Mouse (Mus musculus): ENCODE data around the gene Rabepk. TPM values are rescaled to one million over a fixed set of nuclear protein-coding genes. Genes with fewer than 3 reads are reported as not detected.
"Not testable (repeated sequence)": the region's sequence is repeated elsewhere in the genome, so short reads cannot be mapped to it uniquely, and the experiment has no call there.

Rabepk gene
- polyA plus RNA-seq, 1 experiment from 2014 or later = 36.0 TPM

GRCm38 (mm10) chr2:34762174-34762573 is 37.5 kb downstream of the Rabepk start:
- Histone ChIP-seq H3K36me3 (ENCODE audit: control insufficient read depth, insufficient read depth, low read length) (no peaks in the 10 kb centered on the region), H3K4me2 (replicated peaks; ENCODE audit: low read depth, low read length) (no peak overlapping the region), H3K4me3 (ENCODE audit: low read depth, low read length) (no peak overlapping the region), H3K9ac (ENCODE audit: low read depth, low read length) (no peak overlapping the region), H3K9me3 (ENCODE audit: control insufficient read depth, low read length) (no peaks in the 10 kb centered on the region), H3K4me1 (replicated peaks; ENCODE audit: control insufficient read depth, insufficient read depth, low read length) (no peaks in the 10 kb centered on the region), H3K27me3 (ENCODE audit: control insufficient read depth, insufficient read depth, low read length) (no peaks in the 10 kb centered on the region), H3K27ac (ENCODE audit: low read depth, low read length) (no peak overlapping the region)
- WGBS = 89% methylated on average over 2 of the region's 2 CpGs
- no peak for ATAC-seq (ENCODE audit: low FRiP score)
- DNase-seq (ENCODE audit: low spot score) = no peak

GRCm38 (mm10) chr2:34761272-34761671 is 38.4 kb downstream of the Rabepk start:
- H3K9ac ChIP-seq (ENCODE audit: low read depth, low read length); DNase-seq (ENCODE audit: low spot score); H3K27ac ChIP-seq (ENCODE audit: low read depth, low read length); H3K36me3 ChIP-seq (ENCODE audit: control insufficient read depth, insufficient read depth, low read length); H3K4me2 ChIP-seq (replicated peaks; ENCODE audit: low read depth, low read length); H3K4me3 ChIP-seq (ENCODE audit: low read depth, low read length); H3K27me3 ChIP-seq (ENCODE audit: control insufficient read depth, insufficient read depth, low read length); H3K4me1 ChIP-seq (replicated peaks; ENCODE audit: control insufficient read depth, insufficient read depth, low read length); H3K9me3 ChIP-seq (ENCODE audit: control insufficient read depth, low read length); ATAC-seq (ENCODE audit: low FRiP score): not testable (repeated sequence)
- 91% methylated on average over 5 of the region's 5 CpGs for WGBS

GRCm38 (mm10) chr2:34757341-34757740 is 42.4 kb downstream of the Rabepk start:
- Histone ChIP-seq H3K9ac (ENCODE audit: low read depth, low read length) (no peak overlapping the region), H3K36me3 (ENCODE audit: control insufficient read depth, insufficient read depth, low read length) (no peaks in the 10 kb centered on the region), H3K4me1 (replicated peaks; ENCODE audit: control insufficient read depth, insufficient read depth, low read length) (no peaks in the 10 kb centered on the region), H3K9me3 (ENCODE audit: control insufficient read depth, low read length) (no peaks in the 10 kb centered on the region), H3K27me3 (ENCODE audit: control insufficient read depth, insufficient read depth, low read length) (no peaks in the 10 kb centered on the region), H3K27ac (ENCODE audit: low read depth, low read length) (no peak overlapping the region), H3K4me2 (replicated peaks; ENCODE audit: low read depth, low read length) (no peak overlapping the region), H3K4me3 (ENCODE audit: low read depth, low read length) (no peak overlapping the region)
- 75% methylated on average over 1 of the region's 1 CpGs for WGBS
- ATAC-seq (ENCODE audit: low FRiP score) (no peak), DNase-seq (ENCODE audit: low spot score) (no peak)

DNA sequence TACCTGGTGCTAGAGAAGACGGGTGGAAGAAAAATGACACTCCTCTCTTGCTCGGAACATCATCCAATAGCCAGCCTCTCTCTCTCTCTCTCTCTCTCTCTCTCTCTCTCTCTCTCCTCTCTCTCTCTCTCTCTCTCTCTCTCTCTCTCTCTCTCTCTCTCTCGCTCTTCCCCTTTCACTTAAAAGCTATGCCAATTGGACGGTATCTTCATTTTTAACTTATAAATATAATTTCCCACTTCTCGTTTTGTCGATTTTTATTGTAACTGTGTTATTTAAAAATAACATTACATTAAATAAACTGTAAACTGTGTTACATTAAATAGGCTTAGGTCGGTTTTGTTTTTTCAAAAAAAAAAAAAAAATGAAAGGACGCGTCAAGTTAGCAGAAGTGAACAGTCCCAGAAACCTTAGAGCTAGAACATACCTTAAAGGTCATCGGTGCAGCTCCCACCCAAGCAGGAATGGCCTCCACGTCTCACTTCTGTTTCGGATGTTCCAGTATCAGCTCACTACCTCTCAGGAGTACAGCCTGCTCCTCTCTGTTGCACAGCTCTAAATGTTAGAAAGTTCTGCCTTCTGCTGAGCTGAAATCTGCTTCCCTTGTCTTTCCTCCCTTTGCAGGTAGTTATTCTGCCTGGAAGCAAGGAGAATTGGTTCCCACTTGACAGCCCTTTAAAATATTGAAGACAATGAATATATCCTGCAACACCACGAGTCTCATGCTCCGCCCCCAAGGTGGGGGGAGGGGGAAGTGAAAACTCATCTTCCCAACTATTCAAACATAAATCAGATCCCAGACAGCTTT is 45.0 kb downstream of the Rabepk start, which contains the start of gene Gapvd1:
Gene Gapvd1, minus strand, starts transcription at position 682 of the 808 bp plus-strand sequence.
- Histone ChIP-seq H3K27ac (ENCODE audit: low read depth, low read length) (peak within 1 kb of the TSS; percentile 96), H3K4me1 (replicated peaks; ENCODE audit: control insufficient read depth, insufficient read depth, low read length) (no peaks in the 10 kb centered on the region), H3K4me2 (replicated peaks; ENCODE audit: low read depth, low read length) (peak within 1 kb of the TSS; percentile 63), H3K9me3 (ENCODE audit: control insufficient read depth, low read length) (no peaks in the 10 kb centered on the region), H3K4me3 (ENCODE audit: low read depth, low read length) (peak within 1 kb of the TSS; percentile 91), H3K27me3 (ENCODE audit: control insufficient read depth, insufficient read depth, low read length) (no peaks in the 10 kb centered on the region), H3K36me3 (ENCODE audit: control insufficient read depth, insufficient read depth, low read length) (no peaks in the 10 kb centered on the region), H3K9ac (ENCODE audit: low read depth, low read length) (peak within 1 kb of the TSS; percentile 90)
- peak; percentile 66 for DNase-seq (ENCODE audit: low spot score)
- 4% methylated on average over 14 of the region's 14 CpGs for WGBS
- ATAC-seq (ENCODE audit: low FRiP score) = no peak; the same call in 1 of the 2 replicates

DNA sequence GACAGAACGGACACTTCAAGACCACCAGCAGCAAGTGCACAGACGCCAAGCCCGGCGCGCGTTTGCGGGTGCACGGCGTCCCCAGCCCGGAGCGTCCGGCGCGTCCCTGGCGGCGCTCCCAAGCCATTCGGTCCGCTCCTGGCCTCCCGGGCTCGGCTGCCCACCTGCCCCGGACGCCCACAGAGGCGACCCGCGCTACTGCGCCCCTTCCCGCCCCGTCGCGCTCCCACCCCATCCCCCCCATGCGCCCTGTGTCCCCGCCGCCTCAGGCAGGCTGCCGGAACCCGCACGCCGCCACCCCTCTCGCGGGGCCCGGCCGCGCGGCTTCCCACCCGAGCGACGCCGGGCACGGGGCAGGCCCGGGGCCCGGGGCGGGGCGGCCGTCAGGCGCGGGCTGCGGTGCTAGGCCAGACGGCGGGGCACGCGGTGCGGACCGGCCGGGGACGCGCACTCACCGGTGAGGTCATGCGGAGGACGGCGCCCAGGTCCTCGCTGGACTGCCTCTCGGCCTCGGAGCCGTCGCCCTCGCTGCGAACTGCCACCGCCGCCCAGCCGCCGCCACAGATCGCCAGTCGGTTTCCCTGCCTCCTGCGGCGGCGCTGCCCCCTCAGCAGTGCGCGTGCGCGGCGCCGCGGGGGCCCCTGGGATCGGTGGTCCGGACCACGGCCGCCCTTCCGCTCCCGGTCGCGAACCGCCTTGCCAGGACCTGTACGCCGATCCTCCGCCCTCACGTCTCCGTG is 45.7 kb downstream of the Rabepk start:
- H3K4me1 ChIP-seq (replicated peaks; ENCODE audit: control insufficient read depth, insufficient read depth, low read length) = no peaks in the 10 kb centered on the region
- no peaks in the 10 kb centered on the region for H3K27me3 ChIP-seq (ENCODE audit: control insufficient read depth, insufficient read depth, low read length)
- DNase-seq (ENCODE audit: low spot score) (peak; percentile 93), ATAC-seq (ENCODE audit: low FRiP score) (peak; percentile 94)
- H3K9ac ChIP-seq (ENCODE audit: low read depth, low read length) = peak overlapping the region; percentile 90
- H3K4me2 ChIP-seq (replicated peaks; ENCODE audit: low read depth, low read length) = peak overlapping the region; percentile 63
- 0% methylated on average over 44 of the region's 106 CpGs for WGBS
- no peaks in the 10 kb centered on the region for H3K36me3 ChIP-seq (ENCODE audit: control insufficient read depth, insufficient read depth, low read length)
- H3K27ac ChIP-seq (ENCODE audit: low read depth, low read length) = peak overlapping the region; percentile 96
- peak overlapping the region; percentile 91 for H3K4me3 ChIP-seq (ENCODE audit: low read depth, low read length)
- H3K9me3 ChIP-seq (ENCODE audit: control insufficient read depth, low read length) = no peaks in the 10 kb centered on the region

DNA sequence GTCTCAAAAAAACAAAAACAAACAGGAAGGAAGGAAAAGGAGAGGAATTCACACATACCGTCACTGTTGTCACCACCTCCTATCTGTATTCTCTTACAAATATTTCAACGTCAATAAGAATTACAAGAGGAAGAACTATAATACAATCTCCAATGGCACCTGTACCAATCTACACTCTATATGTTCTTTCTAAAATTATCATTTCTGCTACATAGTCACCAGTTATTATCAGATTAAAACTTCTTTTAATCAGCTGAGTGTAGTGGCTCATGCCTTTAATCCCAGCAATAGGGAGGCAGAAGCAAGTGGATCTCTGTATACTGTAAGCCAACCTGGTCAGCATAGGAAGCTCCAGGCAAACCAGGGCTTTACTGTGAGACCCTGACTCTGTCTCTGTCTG is 49.5 kb downstream of the Rabepk start:
- DNase-seq (ENCODE audit: low spot score) = no peak
- Histone ChIP-seq H3K9ac (ENCODE audit: low read depth, low read length) (no peak overlapping the region), H3K27me3 (ENCODE audit: control insufficient read depth, insufficient read depth, low read length) (no peaks in the 10 kb centered on the region), H3K4me3 (ENCODE audit: low read depth, low read length) (no peak overlapping the region), H3K27ac (ENCODE audit: low read depth, low read length) (no peak overlapping the region), H3K9me3 (ENCODE audit: control insufficient read depth, low read length) (no peaks in the 10 kb centered on the region), H3K4me2 (replicated peaks; ENCODE audit: low read depth, low read length) (no peak overlapping the region), H3K36me3 (ENCODE audit: control insufficient read depth, insufficient read depth, low read length) (no peaks in the 10 kb centered on the region), H3K4me1 (replicated peaks; ENCODE audit: control insufficient read depth, insufficient read depth, low read length) (no peaks in the 10 kb centered on the region)
- no peak for ATAC-seq (ENCODE audit: low FRiP score)
- 88% methylated on average over 2 of the region's 2 CpGs for WGBS

DNA sequence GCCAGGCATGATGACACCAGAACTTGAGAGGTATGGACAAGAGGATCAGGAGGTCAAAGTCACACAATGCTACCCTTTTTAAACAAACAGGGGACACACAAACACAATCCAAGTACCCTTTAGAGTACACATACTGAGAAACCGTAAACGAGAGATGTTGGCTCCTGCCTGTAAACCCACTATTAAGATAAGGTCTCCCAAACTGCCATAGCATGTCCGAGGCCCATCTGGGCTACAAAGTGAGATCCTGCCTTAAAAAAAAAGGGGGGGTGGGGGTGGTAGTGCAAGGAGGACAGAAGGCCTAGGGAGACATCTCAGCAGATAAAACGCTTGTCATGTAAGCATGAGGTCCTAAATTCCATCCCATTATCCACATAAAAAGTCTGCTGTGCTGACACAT is 51.2 kb downstream of the Rabepk start:
- DNase-seq (ENCODE audit: low spot score) (no peak), ATAC-seq (ENCODE audit: low FRiP score) (no peak)
- no peaks in the 10 kb centered on the region for H3K9me3 ChIP-seq (ENCODE audit: control insufficient read depth, low read length)
- no peaks in the 10 kb centered on the region for H3K4me1 ChIP-seq (replicated peaks; ENCODE audit: control insufficient read depth, insufficient read depth, low read length)
- WGBS = 92% methylated on average over 4 of the region's 4 CpGs
- H3K9ac ChIP-seq (ENCODE audit: low read depth, low read length) = no peak overlapping the region
- no peak overlapping the region for H3K4me2 ChIP-seq (replicated peaks; ENCODE audit: low read depth, low read length)
- H3K36me3 ChIP-seq (ENCODE audit: control insufficient read depth, insufficient read depth, low read length) = no peaks in the 10 kb centered on the region
- no peaks in the 10 kb centered on the region for H3K27me3 ChIP-seq (ENCODE audit: control insufficient read depth, insufficient read depth, low read length)
- H3K4me3 ChIP-seq (ENCODE audit: low read depth, low read length) = no peak overlapping the region
- no peak overlapping the region for H3K27ac ChIP-seq (ENCODE audit: low read depth, low read length)

- Histone ChIP-seq H3K4me2 (replicated peaks; ENCODE audit: low read depth, low read length) (no peak overlapping the region), H3K4me3 (ENCODE audit: low read depth, low read length) (no peak overlapping the region), H3K36me3 (ENCODE audit: control insufficient read depth, insufficient read depth, low read length) (no peaks in the 10 kb centered on the region), H3K4me1 (replicated peaks; ENCODE audit: control insufficient read depth, insufficient read depth, low read length) (no peaks in the 10 kb centered on the region), H3K9ac (ENCODE audit: low read depth, low read length) (no peak overlapping the region), H3K27ac (ENCODE audit: low read depth, low read length) (no peak overlapping the region), H3K27me3 (ENCODE audit: control insufficient read depth, insufficient read depth, low read length) (no peaks in the 10 kb centered on the region), H3K9me3 (ENCODE audit: control insufficient read depth, low read length) (no peaks in the 10 kb centered on the region)
- 97% methylated on average over 2 of the region's 2 CpGs for WGBS
- DNase-seq (ENCODE audit: low spot score) = no peak
- no peak for ATAC-seq (ENCODE audit: low FRiP score)
Observed at GRCm38 (mm10) chr2:34745673-34746072, 54.0 kb downstream of the Rabepk start.

Data from hindbrain, embryonic 11.5 days (tissue).